Mouse (Mus musculus): Measurements from ENCODE around the gene Mamdc2.
"Not testable (repeated sequence)": the region's sequence is repeated elsewhere in the genome, so short reads cannot be mapped to it uniquely, and the experiment has no call there.

- TF ChIP-seq POLR2A (IDR thresholded peaks at IDR 0.05; ENCODE audit: borderline replicate concordance, extremely low read depth, low read depth, low read length); CTCF (IDR thresholded peaks at IDR 0.05; ENCODE audit: insufficient read depth, low read length): not testable (repeated sequence)
These were observed 42.5 kb upstream of the Mamdc2 start for GRCm38 (mm10) chr19:23490703-23491102.

Measured in lung, adult 2 months (tissue).